9 mouse cellular contexts compared by ENCODE assay signal in genomic region chr1:39206942-39207341, GRCm38 (mm10). TPM values are rescaled to one million over a fixed set of nuclear protein-coding genes. Genes with fewer than 3 reads are reported as not detected.
DNase-seq lines count a peak whose midpoint lies in the region; ATAC-seq and TF ChIP-seq lines count a peak whose summit lies in the region.
"Had no signal": no experiment of that assay in that cellular context is flagged by ENCODE, and none has a peak within 500 bp of the region (broad histone marks: within the 10 kb centered on the region; RNA-seq: fewer than 3 reads in every experiment).

No protein-coding gene starts in this region.

- no peak overlapping the region for H3K27ac ChIP-seq in heart, embryonic 11.5 days (ENCODE audit: low read depth, low read length)
- H3K27ac ChIP-seq in forebrain, embryonic 15.5 days (replicated peaks) = no peak overlapping the region
- H3K27ac ChIP-seq in limb, embryonic 10.5 days = no peak overlapping the region
- H3K27ac ChIP-seq: hindbrain, embryonic 15.5 days had no signal

- peak; percentile 67 for TF ChIP-seq CTCF in Patski (IDR thresholded peaks at IDR 0.05)

- H3K27me3 ChIP-seq in heart, embryonic 11.5 days (ENCODE audit: control insufficient read depth, insufficient read depth, low read length) = no peaks in the 10 kb centered on the region
- H3K27me3 ChIP-seq in Patski = no peaks in the 10 kb centered on the region
- H3K27me3 ChIP-seq in forebrain, embryonic 15.5 days = no peaks in the 10 kb centered on the region
- H3K27me3 ChIP-seq in limb, embryonic 10.5 days (ENCODE audit: low read depth, poor library complexity, severe bottlenecking) = no peaks in the 10 kb centered on the region
- H3K27me3 ChIP-seq: hindbrain, embryonic 15.5 days had no signal

- no peaks in the 10 kb centered on the region for H3K36me3 ChIP-seq in heart, embryonic 11.5 days (ENCODE audit: control insufficient read depth, insufficient read depth, low read length)
- H3K36me3 ChIP-seq in forebrain, embryonic 15.5 days = no peaks in the 10 kb centered on the region
- no peaks in the 10 kb centered on the region for H3K36me3 ChIP-seq in limb, embryonic 10.5 days
- H3K36me3 ChIP-seq: hindbrain, embryonic 15.5 days had no signal

- WGBS in heart, embryonic 11.5 days (ENCODE audit: insufficient replicate concordance) = 23% methylated on average over 7 of the region's 7 CpGs
- WGBS in forebrain, embryonic 15.5 days = 39% methylated on average over 7 of the region's 7 CpGs
- 44% methylated on average over 7 of the region's 7 CpGs for WGBS in limb, embryonic 10.5 days

- in situ Hi-C loops in Patski (cut with MboI; ENCODE audit: low pct_unique_long_range_greater_than_20kb) = no loop called here

- H3K9me3 ChIP-seq in heart, embryonic 11.5 days (replicated peaks; ENCODE audit: control insufficient read depth, low read length) = no peaks in the 10 kb centered on the region
- H3K9me3 ChIP-seq in forebrain, embryonic 15.5 days = no peaks in the 10 kb centered on the region
- no peaks in the 10 kb centered on the region for H3K9me3 ChIP-seq in limb, embryonic 10.5 days (replicated peaks)
- H3K9me3 ChIP-seq: hindbrain, embryonic 15.5 days had no signal

- POLR2A ChIA-PET in Patski (lab: Charles Lee) = no interaction called here

- intact Hi-C loops in left cerebral cortex, postnatal 36 days (cut with DNase I) = no loop called here

- ATAC-seq in heart, embryonic 11.5 days (replicated peaks; ENCODE audit: insufficient number of reproducible peaks, low FRiP score, low TSS enrichment) = no peak
- ATAC-seq in Patski = no peak
- ATAC-seq in forebrain, embryonic 15.5 days (replicated peaks) = no peak

- DNase-seq in heart, adult 11 months = peak; percentile 92
- peak; percentile 47 for DNase-seq in 3T3-L1 (ENCODE audit: low read depth, low spot score)
- DNase-seq in Patski (ENCODE audit: low read depth, low spot score) = no peak
- peak; percentile 59 for DNase-seq in heart, postnatal 4 days
- no peak for DNase-seq in left cerebral cortex, postnatal 36 days (ENCODE audit: low spot score in 2 of 2)
- no peak for DNase-seq in limb, embryonic 10.5 days (ENCODE audit: low spot score)

- H3K4me2 ChIP-seq in heart, embryonic 11.5 days = no peak overlapping the region
- no peak overlapping the region for H3K4me2 ChIP-seq in forebrain, embryonic 15.5 days (replicated peaks)
- H3K4me2 ChIP-seq: hindbrain, embryonic 15.5 days had no signal

- no peaks in the 10 kb centered on the region for H3K4me1 ChIP-seq in heart, embryonic 11.5 days (ENCODE audit: control insufficient read depth, insufficient read depth, low read length)
- H3K4me1 ChIP-seq in forebrain, embryonic 15.5 days = no peaks in the 10 kb centered on the region
- no peaks in the 10 kb centered on the region for H3K4me1 ChIP-seq in limb, embryonic 10.5 days
- H3K4me1 ChIP-seq: hindbrain, embryonic 15.5 days had no signal

- H3K9ac ChIP-seq in heart, embryonic 11.5 days (ENCODE audit: low read depth, low read length) = no peak overlapping the region
- no peak overlapping the region for H3K9ac ChIP-seq in forebrain, embryonic 15.5 days (replicated peaks)
- H3K9ac ChIP-seq: hindbrain, embryonic 15.5 days had no signal

- CTCF ChIA-PET in Patski (lab: Charles Lee) = interaction anchor here (0.8 to 1.6 kb wide), 9 partner anchors 9 to 196 kb away, joined by 3 to 8 read pairs (median 4); partner anchors contain the start of gene Npas2

- no peak overlapping the region for H3K4me3 ChIP-seq in heart, embryonic 11.5 days (ENCODE audit: low read depth, low read length)
- no peak overlapping the region for H3K4me3 ChIP-seq in forebrain, embryonic 15.5 days
- H3K4me3 ChIP-seq in limb, embryonic 10.5 days = no peak overlapping the region
- H3K4me3 ChIP-seq: hindbrain, embryonic 15.5 days had no signal

RNA-seq across cellular contexts. Expression of gene Npas2, which starts 13.4 kb away (rescaled TPM):
- polyA plus RNA-seq in heart, embryonic 11.5 days (2014; fragmentation: Nextera tagmentation; extraction: Ambion mirVana) = 0.13 and 0.21 TPM in 2 replicates
- 9.8 TPM for polyA plus RNA-seq in Patski (2021)
- total RNA-seq in heart, postnatal 4 days (2021) = 10 to 100 TPM; 11.1 to 13.5 TPM
- polyA plus RNA-seq in forebrain, embryonic 15.5 days (2015; fragmentation: Nextera tagmentation; extraction: Ambion mirVana) = 0.86 and 0.99 TPM in 2 replicates
- 10 to 100 TPM; 59.3 to 65.4 TPM for total RNA-seq in left cerebral cortex, postnatal 36 days (2021)
- 0.15 TPM in 1 of 2 replicates, not detected in the other for polyA plus RNA-seq in limb, embryonic 10.5 days (2016; fragmentation: Nextera tagmentation; extraction: Ambion mirVana)

Comparison
In these comparisons a context has a peak if more than half of its experiments do, and no peak if none do; other contexts are left out.
1. DNase-seq: peak in heart, adult 11 months (single experiment), 3T3-L1 (single experiment) and heart, postnatal 4 days (single experiment); none in Patski (single experiment), left cerebral cortex, postnatal 36 days (0 of 2) and limb, embryonic 10.5 days (single experiment).